Mouse (Mus musculus) Patski (cell line): ENCODE results near the gene Unc79. TPM values are rescaled to one million over a fixed set of nuclear protein-coding genes. Genes with fewer than 3 reads are reported as not detected.

Experiments used
- ATAC-seq: fragments of 100-300 bp; one replicate; pipeline ENCODE4 v1.8.0; 2021
- CTCF ChIA-PET: fragments of 350-600 bp; sonication (Branson Sonifier 250); formaldehyde crosslinking; loops from one replicate; lab custom pipeline; 2022; ENCODE audit warnings: inconsistent platforms; lab: Charles Lee
- POLR2A ChIA-PET: fragments of 350-600 bp; sonication (Branson Sonifier 250); formaldehyde crosslinking; loops from one replicate; lab custom pipeline; 2022; ENCODE audit warnings: antibody characterized with exemption, inconsistent platforms; lab: Charles Lee
- DNase-seq: peaks from one replicate; pipeline ENCODE4 v3.0.0-alpha.2; 2011; ENCODE audit warnings: low read depth, low spot score
- H3K27me3 ChIP-seq: fragments of 371-371 bp; one replicate; pipeline ENCODE4 v1.5.1; 2021
- CTCF ChIP-seq: fragments of 100-300 bp; IDR thresholded peaks from one replicate; pipeline ENCODE4 v1.5.1; 2021
- in situ Hi-C: fragments of 300-500 bp; cut with MboI; formaldehyde crosslinking; loops from 3 replicates; pipeline ENCODE4 v1.11.1; 2018; ENCODE audit warnings: low pct_unique_long_range_greater_than_20kb, mixed read lengths
- polyA plus RNA-seq: library from polyadenylated mRNA; unstranded; gene quantifications from one replicate; pipeline ENCODE4 v1.2.3, GENCODE M21; 2021

Unc79 gene
- polyA plus RNA-seq, 1 experiment from 2014 or later: not detected

GRCm38 (mm10) chr12:103188223-103188622 is 239.6 kb downstream of the Unc79 start:
- POLR2A ChIA-PET: no interaction called here
- DNase-seq: no peak
- in situ Hi-C loops: no loop called here
- ATAC-seq: no peak
- peaks cover 12% of the 10 kb centered on the region for H3K27me3 ChIP-seq
- no peak for TF ChIP-seq CTCF
- CTCF ChIA-PET: interaction anchor here (1.4 kb wide), 1 partner anchor 9 kb away, joined by 3 read pairs; no protein-coding TSS in a partner anchor

- ATAC-seq: no peak
- no peak for TF ChIP-seq CTCF
- CTCF ChIA-PET: interaction anchor here (1.4 kb wide), 1 partner anchor 8 kb away, joined by 3 read pairs; no protein-coding TSS in a partner anchor
Measured at GRCm38 (mm10) chr12:103189771-103190170, 241.1 kb downstream of the Unc79 start.

DNA sequence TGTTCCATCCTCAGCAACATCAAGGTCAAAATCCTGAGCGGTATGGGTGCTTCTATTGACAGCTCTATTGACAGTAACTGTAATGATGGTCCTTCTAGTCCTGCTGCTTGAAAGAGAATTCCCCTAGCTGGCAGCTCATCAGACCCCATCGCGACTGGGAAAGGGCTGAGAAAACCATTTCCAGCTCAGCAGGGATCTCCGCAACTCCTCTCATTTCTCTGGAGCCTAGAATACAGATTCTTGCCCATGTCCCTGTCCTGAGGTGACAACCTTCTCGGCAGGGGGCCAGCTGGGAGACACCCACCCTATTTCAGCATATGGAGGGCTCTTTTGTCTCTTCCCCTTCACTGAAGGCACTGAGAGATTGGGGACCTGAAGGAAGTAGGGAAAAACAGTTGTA is 244.3 kb downstream of the Unc79 start:
- ATAC-seq: no peak

More at GRCm38 (mm10) chr12:103189771-103190170, 241.1 kb downstream of the Unc79 start:
- H3K27me3 ChIP-seq: peaks cover 7% of the 10 kb centered on the region
- in situ Hi-C loops: no loop called here
- no peak for DNase-seq
- POLR2A ChIA-PET: no interaction called here

DNA sequence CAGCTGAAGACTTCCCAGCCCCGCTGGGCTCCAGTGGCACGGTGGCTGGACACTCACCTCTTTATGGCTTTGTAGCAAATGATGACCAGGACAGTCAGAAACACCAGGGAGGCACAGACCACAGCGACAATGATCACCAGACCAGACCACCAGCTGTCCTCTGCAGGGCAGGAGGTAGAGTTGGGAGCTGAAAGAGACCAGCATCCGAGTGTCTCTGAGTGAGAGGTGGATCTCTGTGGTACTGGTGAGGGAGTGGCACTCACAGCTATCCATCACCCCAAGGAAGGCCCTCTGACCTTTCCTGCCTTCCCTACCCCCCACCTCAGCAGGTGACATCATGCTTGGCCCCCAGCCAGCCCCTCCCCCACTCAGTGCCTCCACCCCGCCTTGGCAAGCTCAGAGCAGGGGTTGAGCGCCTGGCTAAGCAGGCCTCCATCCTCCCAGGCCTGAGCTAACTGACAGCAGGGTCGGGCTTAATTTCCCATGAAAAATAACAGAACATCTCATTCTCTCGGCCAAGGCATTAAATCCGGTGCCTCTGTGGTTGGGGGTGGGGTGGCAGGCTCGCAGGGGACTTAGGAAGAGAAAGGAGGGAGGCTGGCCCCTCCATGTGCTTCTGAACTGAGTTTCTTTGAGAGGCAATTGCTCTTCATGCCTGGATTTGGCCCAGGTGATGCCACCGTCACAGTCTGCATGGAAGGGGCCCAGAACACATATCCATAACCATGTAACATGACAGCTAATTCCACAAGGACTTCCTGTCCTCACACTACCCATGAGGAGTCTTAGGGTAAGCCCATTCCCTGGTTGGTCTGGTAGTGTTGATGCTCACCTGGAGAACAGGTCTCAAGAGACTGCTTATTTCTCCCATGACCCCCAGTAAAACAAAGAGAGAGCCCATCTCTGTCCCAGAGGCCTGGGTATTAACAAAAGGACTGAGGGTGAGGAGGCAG is 254.2 kb downstream of the Unc79 start:
- in situ Hi-C loops: no loop called here
- H3K27me3 ChIP-seq: no peaks in the 10 kb centered on the region
- DNase-seq (no peak), ATAC-seq (no peak)
- CTCF ChIA-PET: interaction anchor here (1.1 to 1.6 kb wide), 2 partner anchors 10 to 59 kb away, joined by 3 to 4 read pairs; no protein-coding TSS in a partner anchor
- no peak for TF ChIP-seq CTCF
- POLR2A ChIA-PET: interaction anchor here (1.2 kb wide), 1 partner anchor 12 kb away, joined by 4 read pairs; no protein-coding TSS in a partner anchor

More for the DNA sequence above, 244.3 kb downstream of the Unc79 start:
- POLR2A ChIA-PET: no interaction called here
- in situ Hi-C loops: no loop called here
- DNase-seq: no peak
- no peak for TF ChIP-seq CTCF
- CTCF ChIA-PET: interaction anchor here (1.0 kb wide), 1 partner anchor 10 kb away, joined by 3 read pairs; no protein-coding TSS in a partner anchor
- peaks cover 7% of the 10 kb centered on the region for H3K27me3 ChIP-seq

DNA sequence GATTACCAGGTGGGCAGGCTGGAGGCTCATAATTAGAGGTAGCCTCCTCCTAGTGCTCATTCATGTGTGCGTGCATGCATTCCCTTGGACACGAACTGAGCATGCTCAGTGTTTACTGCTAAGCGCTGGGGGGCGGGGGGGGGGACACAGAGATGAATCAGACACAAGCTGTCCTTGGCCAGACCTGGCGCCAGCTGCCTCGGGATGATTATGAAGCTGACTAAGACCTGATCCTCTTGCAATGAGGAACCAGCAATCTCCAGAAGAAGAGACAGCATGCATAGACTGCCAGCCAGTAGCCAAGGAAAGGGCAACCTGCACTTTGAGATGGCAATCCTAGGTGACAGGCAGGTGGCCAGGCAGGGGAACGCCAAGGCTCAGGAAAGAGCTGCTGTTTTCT is 256.9 kb downstream of the Unc79 start:
- no peak for ATAC-seq
- in situ Hi-C loops: no loop called here
- no peaks in the 10 kb centered on the region for H3K27me3 ChIP-seq
- ChIA-PET CTCF (no interaction called here), POLR2A (no interaction called here)
- DNase-seq: no peak
- no peak for TF ChIP-seq CTCF

DNA sequence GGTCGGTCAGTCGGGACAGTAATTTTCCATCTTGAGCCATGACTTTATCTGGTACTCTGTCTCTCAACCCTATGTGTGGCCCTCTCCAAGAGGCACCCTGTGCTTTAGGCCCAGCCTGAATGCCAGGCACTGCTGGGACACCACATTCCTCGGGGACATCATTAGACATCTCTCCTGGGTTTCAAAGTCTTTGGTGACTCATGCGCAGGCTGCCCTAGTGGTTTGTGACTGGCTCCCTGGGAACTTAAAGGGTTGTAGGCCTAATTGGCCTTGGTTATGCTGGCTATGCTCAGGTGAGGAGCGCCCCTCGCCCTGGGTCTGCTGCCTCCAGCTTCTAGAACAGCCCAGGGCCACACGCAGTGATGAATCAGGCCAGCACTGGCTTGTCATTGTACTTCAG is 260.9 kb downstream of the Unc79 start:
- ATAC-seq (no peak), DNase-seq (no peak)
- in situ Hi-C loops: no loop called here
- H3K27me3 ChIP-seq: no peaks in the 10 kb centered on the region
- POLR2A ChIA-PET: no interaction called here
- CTCF ChIA-PET: no interaction called here
- no peak for TF ChIP-seq CTCF

DNA sequence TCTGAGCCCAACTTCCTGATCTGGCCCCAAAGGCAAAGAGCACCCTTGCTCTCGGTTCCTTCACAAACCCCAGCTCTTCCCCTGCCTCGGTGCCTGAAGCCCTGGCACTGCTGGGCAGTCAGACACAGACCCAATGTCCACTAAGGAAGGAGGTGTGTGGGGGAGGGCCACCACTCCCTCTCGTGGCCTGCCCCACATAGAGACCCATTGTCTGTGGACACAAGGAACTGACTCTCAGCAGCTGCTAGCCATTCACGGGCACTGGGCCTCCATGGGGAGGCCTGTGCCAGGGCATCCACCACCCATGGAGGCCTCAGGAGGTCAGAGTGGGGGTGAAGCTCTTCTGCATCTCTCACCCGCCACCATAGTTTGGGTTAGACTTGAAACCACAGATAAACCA is 262.4 kb downstream of the Unc79 start:
- ATAC-seq (no peak), DNase-seq (no peak)
- in situ Hi-C loops: no loop called here
- POLR2A ChIA-PET: no interaction called here
- no peak for TF ChIP-seq CTCF
- CTCF ChIA-PET: interaction anchor here (0.9 kb wide), 1 partner anchor 66 kb away, joined by 3 read pairs; no protein-coding TSS in a partner anchor
- H3K27me3 ChIP-seq: no peaks in the 10 kb centered on the region

DNA sequence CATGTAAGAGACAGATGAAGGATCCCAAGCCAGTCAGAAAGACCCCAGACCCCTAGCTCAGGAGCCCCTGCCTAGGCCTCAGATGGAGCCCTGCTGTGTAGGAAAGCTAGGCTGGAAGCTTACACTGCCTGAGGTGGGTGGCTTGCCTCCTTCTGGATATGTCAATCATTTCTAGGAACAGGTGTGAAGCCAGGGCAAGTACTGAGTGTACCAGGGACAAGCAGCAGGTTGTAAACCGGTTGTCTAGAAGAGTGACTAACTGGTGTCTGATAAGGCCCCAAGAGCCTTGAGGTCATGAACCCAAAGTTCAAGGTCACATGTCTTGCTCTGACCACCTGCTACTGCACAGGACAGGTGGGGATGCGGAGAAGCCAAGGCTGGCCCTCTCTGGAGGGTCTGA is 264.9 kb downstream of the Unc79 start:
- no peaks in the 10 kb centered on the region for H3K27me3 ChIP-seq
- POLR2A ChIA-PET: no interaction called here
- CTCF ChIA-PET: no interaction called here
- in situ Hi-C loops: no loop called here
- ATAC-seq: no peak
- no peak for TF ChIP-seq CTCF
- no peak for DNase-seq

GRCm38 (mm10) chr12:103214270-103214669 is 265.6 kb downstream of the Unc79 start:
- CTCF ChIA-PET: no interaction called here
- in situ Hi-C loops: no loop called here
- ATAC-seq (no peak), DNase-seq (no peak)
- no peaks in the 10 kb centered on the region for H3K27me3 ChIP-seq
- TF ChIP-seq CTCF: no peak
- POLR2A ChIA-PET: no interaction called here

DNA sequence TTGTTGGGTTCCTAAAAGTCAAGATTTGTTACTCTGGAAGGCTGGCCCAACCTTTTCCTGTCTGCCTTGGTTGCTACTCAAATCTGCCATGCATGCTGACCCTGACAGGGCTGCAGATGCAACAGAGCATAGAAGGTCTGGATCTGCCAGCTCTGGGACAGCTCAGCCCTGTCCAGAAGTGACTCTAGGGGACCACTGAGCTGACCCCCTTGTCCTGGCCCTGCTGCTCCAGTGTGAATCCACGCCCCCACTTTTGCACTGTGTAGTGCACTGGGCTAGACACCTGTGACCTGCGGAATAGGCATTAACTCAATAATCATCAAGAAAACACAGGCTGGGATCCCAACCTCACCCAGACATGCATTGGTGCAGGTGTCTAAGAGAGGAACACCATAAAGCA is 266.1 kb downstream of the Unc79 start:
- in situ Hi-C loops: no loop called here
- no peaks in the 10 kb centered on the region for H3K27me3 ChIP-seq
- no peak for ATAC-seq
- ChIA-PET CTCF (no interaction called here), POLR2A (interaction anchor here (0.6 kb wide), 1 partner anchor 11 kb away, joined by 4 read pairs; no protein-coding TSS in a partner anchor)
- no peak for DNase-seq
- TF ChIP-seq CTCF: no peak

- no peak for DNase-seq
- H3K27me3 ChIP-seq: no peaks in the 10 kb centered on the region
- no peak for ATAC-seq
- ChIA-PET POLR2A (no interaction called here), CTCF (no interaction called here)
- no peak for TF ChIP-seq CTCF
- in situ Hi-C loops: no loop called here
Measured at GRCm38 (mm10) chr12:103215877-103216610, 267.4 kb downstream of the Unc79 start.
